Mouse (Mus musculus) intestine, embryonic 15.5 days (tissue): ENCODE data around the gene Olfr1382. TPM values are rescaled to one million over a fixed set of nuclear protein-coding genes. Genes with fewer than 3 reads are reported as not detected.

Source experiments
- polyA plus RNA-seq: library from polyadenylated mRNA; unstranded; fragments of >200 nt; fragmentation: Nextera tagmentation; extraction: Ambion mirVana; gene quantifications from 2 replicates; pipeline ENCODE4 v1.2.1, GENCODE M21; 2015

Gene Olfr1382
- polyA plus RNA-seq, 1 experiment from 2014 or later, result not detected

Other genes with a start within 250 kb of the Olfr1382 start
- gene Olfr1393, start 249.9 kb upstream of the Olfr1382 start, polyA plus RNA-seq, result not detected in 2 replicates
- not detected in 2 replicates for gene Olfr1392, start 243.0 kb upstream of the Olfr1382 start, polyA plus RNA-seq
- gene Olfr10, start 223.5 kb upstream of the Olfr1382 start, polyA plus RNA-seq, result not detected in 2 replicates
- gene Olfr1391, start 205.5 kb upstream of the Olfr1382 start, polyA plus RNA-seq, result not detected in 2 replicates
- not detected in 2 replicates for gene Olfr1390, start 193.1 kb upstream of the Olfr1382 start, polyA plus RNA-seq
- not detected in 2 replicates for gene Olfr1389, start 105.2 kb upstream of the Olfr1382 start, polyA plus RNA-seq
- 0.06 and 0.10 TPM in 2 replicates for gene Olfr1388, start 91.6 kb upstream of the Olfr1382 start, polyA plus RNA-seq
- not detected in 2 replicates for gene Olfr1387, start 72.9 kb upstream of the Olfr1382 start, polyA plus RNA-seq
- gene Olfr1386, start 63.2 kb upstream of the Olfr1382 start, polyA plus RNA-seq, result not detected in 2 replicates
- not detected in 2 replicates for gene Olfr1385, start 39.2 kb upstream of the Olfr1382 start, polyA plus RNA-seq
- gene Olfr1384, start 21.5 kb upstream of the Olfr1382 start, polyA plus RNA-seq, result not detected in 2 replicates
- not detected in 2 replicates for gene Olfr1383, start 8.6 kb upstream of the Olfr1382 start, polyA plus RNA-seq
- not detected in 2 replicates for gene Olfr1381, start 15.2 kb downstream of the Olfr1382 start, polyA plus RNA-seq
- gene Olfr1380, start 28.6 kb downstream of the Olfr1382 start, polyA plus RNA-seq, result not detected in 2 replicates
- 4.5 TPM in 2 replicates for gene Flt4, start 81.0 kb downstream of the Olfr1382 start, polyA plus RNA-seq
- not detected in 2 replicates for gene Scgb3a1, start 135.4 kb downstream of the Olfr1382 start, polyA plus RNA-seq
- gene Cnot6, start 184.5 kb downstream of the Olfr1382 start, polyA plus RNA-seq, result 42.3 and 47.5 TPM in 2 replicates